Mouse (Mus musculus) liver, embryonic 12.5 days (tissue): ENCODE measurements around the gene Rabggta. TPM values are rescaled to one million over a fixed set of nuclear protein-coding genes. Genes with fewer than 3 reads are reported as not detected.

Source experiments
- ATAC-seq: fragments of 200-750 bp; cut with Nextera tagmentation; 2 replicates; pipeline ENCODE4 v1.8.0; 2017; ENCODE audit warnings: moderate number of reproducible peaks, mild to moderate bottlenecking, moderate library complexity
- H3K27ac ChIP-seq: fragments of 300-500 bp; sonication (generic); 2 replicates; pipeline ENCODE4 v1.5.1; 2016; ENCODE audit warnings: mild to moderate bottlenecking
- H3K27me3 ChIP-seq: fragments of 300-500 bp; sonication (generic); replicated peaks from 2 replicates; pipeline ENCODE4 v1.6.1; 2016; ENCODE audit warnings: mild to moderate bottlenecking, moderate library complexity
- H3K36me3 ChIP-seq: fragments of 300-500 bp; sonication (generic); 2 replicates; pipeline ENCODE4 v1.6.1; 2016; ENCODE audit warnings: mild to moderate bottlenecking, moderate library complexity
- H3K4me1 ChIP-seq: fragments of 300-500 bp; sonication (generic); 2 replicates; pipeline ENCODE4 v1.6.1; 2016
- H3K4me2 ChIP-seq: fragments of 300-500 bp; sonication (generic); 2 replicates; pipeline ENCODE4 v1.6.1; 2016; ENCODE audit warnings: mild to moderate bottlenecking, moderate library complexity
- H3K4me3 ChIP-seq: fragments of 300-500 bp; sonication (generic); 2 replicates; pipeline ENCODE4 v1.5.1; 2016; ENCODE audit warnings: mild to moderate bottlenecking, moderate library complexity
- H3K9ac ChIP-seq: fragments of 300-500 bp; sonication (generic); 2 replicates; pipeline ENCODE4 v1.6.1; 2016; ENCODE audit warnings: mild to moderate bottlenecking, moderate library complexity
- H3K9me3 ChIP-seq: fragments of 300-500 bp; sonication (generic); replicated peaks from 2 replicates; pipeline ENCODE4 v1.6.1; 2016; ENCODE audit warnings: mild to moderate bottlenecking, moderate library complexity
- WGBS: fragments of 180-500 bp; shearing (Covaris S2); methylation state at CpG from one replicate; pipeline ENCODE4 v1.1.7; 2016; ENCODE audit not compliant: insufficient replicate concordance; 5-methylcytosine and 5-hydroxymethylcytosine counted together
- polyA plus RNA-seq: library from polyadenylated mRNA; unstranded; fragments of >200 nt; fragmentation: Nextera tagmentation; extraction: Ambion mirVana; gene quantifications from 2 replicates; pipeline ENCODE4 v1.2.1, GENCODE M21; 2016

The Rabggta gene
- polyA plus RNA-seq, 1 experiment from 2014 or later, result 18.9 TPM

DNA sequence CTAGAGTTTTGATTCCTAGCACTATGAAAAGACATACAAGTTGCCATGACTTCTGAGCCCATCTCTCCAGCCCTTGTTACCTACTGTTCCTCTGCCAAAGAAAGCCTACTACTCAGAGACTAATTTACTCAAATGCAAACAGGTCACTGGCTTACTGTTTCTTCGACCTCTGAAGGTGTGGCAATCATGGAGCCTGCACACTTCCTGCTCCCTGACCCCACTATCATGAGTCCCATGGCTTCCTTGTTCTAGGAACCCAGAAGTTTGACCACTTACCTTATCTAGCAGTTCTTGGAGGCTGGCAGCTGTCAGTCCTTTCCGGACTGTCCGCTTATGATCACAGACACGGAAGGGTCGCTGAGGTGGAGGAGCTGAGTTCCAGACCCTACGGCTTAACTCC is 35.5 kb upstream of the Rabggta start:
- Histone ChIP-seq H3K36me3 (peaks cover 43% of the 10 kb centered on the region), H3K27me3 (peaks cover 19% of the 10 kb centered on the region), H3K4me1 (peaks cover 37% of the 10 kb centered on the region), H3K4me2 (peak overlapping the region; percentile 50), H3K9me3 (no peaks in the 10 kb centered on the region), H3K4me3 (peak overlapping the region; percentile 29), H3K9ac (no peak overlapping the region; the same call in 1 of the 2 replicates), H3K27ac (peak overlapping the region; percentile 66; the same call in 1 of the 2 replicates)
- 21% methylated on average over 6 of the region's 6 CpGs for WGBS
- ATAC-seq, result peak; percentile 18; the same call in 1 of the 2 replicates

DNA sequence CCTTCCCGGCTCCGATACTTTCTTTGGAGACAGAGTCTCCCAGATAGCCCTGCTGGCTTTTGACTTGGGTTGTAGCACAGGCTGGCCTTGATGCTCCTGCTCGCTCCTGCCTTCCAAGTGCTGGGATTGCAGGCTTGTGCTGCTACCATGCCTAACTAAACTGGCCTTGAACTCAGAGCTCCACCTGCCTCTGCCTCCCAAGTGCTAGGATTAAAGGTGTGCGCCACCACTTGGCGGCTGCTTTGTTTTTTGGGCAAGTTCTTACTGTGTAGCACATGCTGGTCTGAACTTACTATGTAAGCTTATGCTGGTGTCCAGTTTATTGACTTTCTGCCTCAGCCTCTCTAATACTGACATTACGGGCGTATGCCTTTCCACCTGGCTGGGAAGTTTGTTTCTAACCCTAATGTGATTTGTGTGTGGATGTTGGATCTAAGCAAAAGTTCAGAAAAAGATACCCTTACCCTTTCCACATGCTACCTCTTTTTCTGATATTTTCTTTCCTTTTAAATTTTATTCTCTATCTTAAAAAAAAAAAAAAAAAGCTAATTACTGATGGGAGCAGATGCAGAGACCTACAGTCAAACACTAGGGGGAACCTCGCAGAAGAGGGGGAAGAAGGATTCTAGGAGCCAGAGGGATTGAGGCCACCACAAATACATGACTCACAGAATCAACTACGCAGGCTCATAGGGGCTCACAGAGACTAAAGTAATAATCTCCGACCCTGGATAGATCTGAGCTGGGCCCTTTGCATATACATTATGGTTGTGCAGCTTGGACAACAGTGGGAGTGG is 25.2 kb upstream of the Rabggta start:
- peaks cover 61% of the 10 kb centered on the region for H3K36me3 ChIP-seq
- no peaks in the 10 kb centered on the region for H3K27me3 ChIP-seq
- peaks cover 38% of the 10 kb centered on the region for H3K4me1 ChIP-seq
- WGBS, result 77% methylated on average over 10 of the region's 10 CpGs
- H3K9me3 ChIP-seq, result no peaks in the 10 kb centered on the region
- H3K27ac ChIP-seq, result no peak overlapping the region; the same call in 1 of the 2 replicates
- peak overlapping the region; percentile 97 for H3K4me2 ChIP-seq
- peak overlapping the region; percentile 89 for H3K9ac ChIP-seq
- ATAC-seq, result no peak
- H3K4me3 ChIP-seq, result peak overlapping the region; percentile 92

DNA sequence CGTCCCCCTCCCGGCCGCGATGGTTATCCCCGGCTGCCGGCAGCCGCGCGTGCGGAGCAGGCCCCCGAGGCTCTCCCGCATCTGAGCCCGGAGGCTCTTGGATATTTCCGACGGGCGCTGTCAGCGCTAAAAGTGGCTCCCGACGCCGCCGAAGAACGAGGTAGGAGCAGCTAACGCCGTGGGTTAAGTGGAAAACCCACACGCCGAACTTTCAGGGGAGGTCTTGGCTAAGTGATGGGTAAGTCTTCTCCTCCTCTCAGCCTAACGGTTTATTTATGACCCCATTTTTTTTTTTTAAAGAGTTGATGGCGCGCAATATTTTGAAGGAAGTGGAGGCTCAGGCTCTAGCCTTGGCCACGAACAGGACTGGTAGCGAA is 23.8 kb upstream of the Rabggta start:
- Histone ChIP-seq H3K9ac (peak overlapping the region; percentile 89), H3K4me3 (peak overlapping the region; percentile 92), H3K27ac (peak overlapping the region; percentile 83), H3K36me3 (peaks cover 53% of the 10 kb centered on the region), H3K9me3 (no peaks in the 10 kb centered on the region), H3K4me2 (peak overlapping the region; percentile 97), H3K4me1 (peaks cover 38% of the 10 kb centered on the region), H3K27me3 (no peaks in the 10 kb centered on the region)
- 2% methylated on average over 31 of the region's 31 CpGs for WGBS
- ATAC-seq, result no peak

DNA sequence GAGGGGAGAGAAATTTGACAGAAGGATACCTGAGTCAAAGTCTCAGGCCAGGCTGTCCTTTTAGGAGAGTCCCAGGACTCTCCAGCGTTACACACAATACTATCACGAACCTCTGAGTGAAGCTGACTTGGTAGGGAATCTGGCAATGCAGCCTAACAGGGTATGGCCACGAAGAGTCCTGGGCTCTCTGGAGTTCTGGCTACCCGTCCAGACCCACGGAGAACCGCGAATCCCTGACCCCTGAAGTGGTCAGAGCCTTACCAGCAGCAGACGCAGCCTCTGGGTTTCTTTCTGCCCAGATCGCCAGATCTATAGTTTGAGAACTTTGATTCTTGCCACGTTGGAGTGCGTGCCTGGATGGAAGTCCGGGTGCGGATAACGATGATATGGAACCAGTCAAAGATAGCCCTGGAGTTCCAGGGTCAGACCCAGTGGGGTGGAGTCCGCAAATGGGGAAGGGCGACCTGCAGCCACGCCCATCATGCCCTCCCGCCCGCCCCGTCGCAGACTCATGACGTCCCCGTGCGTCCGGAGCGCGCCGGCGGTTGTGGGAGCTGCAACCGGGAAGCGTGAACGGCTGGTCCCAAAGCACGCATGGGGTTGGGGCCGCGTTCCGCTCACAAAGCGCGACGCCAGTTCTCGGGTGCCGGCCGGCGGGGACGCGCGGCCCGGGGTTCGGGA is 23.3 kb upstream of the Rabggta start, which contains the start of the genes Dhrs1 and Nop9:
Dhrs1 (minus strand) TSS at position 511 of the 681 bp plus-strand sequence.
Nop9 (plus strand) TSS at position 514 of the 681 bp plus-strand sequence.
- no peaks in the 10 kb centered on the region for H3K9me3 ChIP-seq
- H3K27ac ChIP-seq, result peak within 1 kb of the TSS; percentile 83
- peaks cover 53% of the 10 kb centered on the region for H3K36me3 ChIP-seq
- peak; percentile 87 for ATAC-seq
- peak within 1 kb of the TSS; percentile 97 for H3K4me2 ChIP-seq
- 1% methylated on average over 47 of the region's 48 CpGs for WGBS
- H3K9ac ChIP-seq, result peak within 1 kb of the TSS; percentile 89
- peak within 1 kb of the TSS; percentile 92 for H3K4me3 ChIP-seq
- peaks cover 38% of the 10 kb centered on the region for H3K4me1 ChIP-seq
- H3K27me3 ChIP-seq, result no peaks in the 10 kb centered on the region

DNA sequence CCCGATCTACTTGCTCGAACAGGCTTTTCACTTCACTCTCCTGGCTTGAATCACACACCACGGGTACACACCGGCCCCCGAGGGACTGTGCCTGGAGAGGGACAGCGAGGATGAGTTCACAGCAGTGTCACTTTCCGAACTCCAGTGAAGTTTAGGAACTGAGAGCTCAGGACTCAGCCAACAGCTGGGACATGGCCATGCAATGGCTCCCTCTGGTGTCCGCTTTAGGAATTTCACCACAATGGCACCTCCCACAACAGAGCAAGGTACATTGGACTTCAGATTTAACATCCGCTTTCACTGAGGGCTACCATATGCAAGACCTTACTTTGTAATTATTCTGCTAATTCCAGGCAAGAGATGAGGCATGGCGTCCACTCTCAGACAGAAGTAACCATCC is 21.6 kb upstream of the Rabggta start:
- H3K4me1 ChIP-seq, result peaks cover 38% of the 10 kb centered on the region
- H3K9ac ChIP-seq, result no peak overlapping the region; the same call in 1 of the 2 replicates
- H3K36me3 ChIP-seq, result peaks cover 51% of the 10 kb centered on the region
- whole genome bisulfite sequencing, result 20% methylated on average over 10 of the region's 10 CpGs
- H3K4me3 ChIP-seq, result no peak overlapping the region
- H3K4me2 ChIP-seq, result 0 out of 2 replicates have a peak overlapping the region, but pooled peaks have one; percentile 18
- ATAC-seq, result peak; percentile 50; the same call in 1 of the 2 replicates
- no peak overlapping the region for H3K27ac ChIP-seq
- no peaks in the 10 kb centered on the region for H3K27me3 ChIP-seq
- no peaks in the 10 kb centered on the region for H3K9me3 ChIP-seq

DNA sequence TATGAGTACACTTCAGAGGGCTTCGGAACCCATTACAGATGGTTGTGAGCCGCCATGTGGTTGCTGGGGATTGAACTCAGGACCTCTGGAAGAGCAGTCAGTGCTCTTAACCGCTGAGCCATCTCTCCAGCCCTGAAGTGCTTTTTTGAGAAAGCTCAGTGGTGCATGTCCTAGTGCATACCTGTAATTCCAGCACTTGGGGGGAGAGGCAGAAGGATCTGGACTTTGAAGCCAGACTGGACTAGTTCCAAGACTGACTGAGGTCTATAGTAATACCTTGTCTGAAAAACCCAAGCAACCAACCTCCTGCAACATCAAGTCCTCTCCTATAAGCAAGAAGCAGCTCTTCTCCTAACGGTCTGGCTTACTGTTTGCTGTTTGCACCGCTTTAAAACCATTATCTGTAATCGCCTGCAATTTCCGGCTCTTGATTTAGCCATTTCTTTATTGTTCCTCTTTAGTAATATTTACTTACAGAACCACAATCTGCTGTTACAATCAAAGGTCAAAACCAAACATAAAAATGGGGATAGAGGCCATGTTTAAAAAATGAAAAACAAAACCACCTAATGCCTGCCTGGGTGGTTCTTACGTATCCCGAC is 15.1 kb upstream of the Rabggta start:
- ATAC-seq, result no peak

DNA sequence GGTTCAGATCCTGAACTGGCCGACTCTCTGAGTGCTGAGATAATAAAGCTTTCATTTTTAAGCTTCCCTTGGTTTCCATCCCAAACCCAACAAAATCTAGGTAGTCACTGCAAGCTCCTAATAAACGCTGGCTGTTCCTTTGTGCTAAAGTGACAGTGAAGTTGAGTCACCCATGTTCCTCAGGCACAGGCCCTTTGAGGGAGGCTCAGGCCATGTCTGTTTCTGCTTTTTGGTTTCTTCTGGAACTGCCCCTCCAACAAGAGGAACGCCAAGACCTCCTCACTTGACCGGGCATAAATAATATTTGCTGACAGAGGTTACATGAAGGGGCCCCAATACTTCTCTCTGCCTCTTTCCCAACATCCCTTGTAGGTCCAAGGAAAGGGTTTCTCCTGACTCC is 13.7 kb upstream of the Rabggta start:
- Histone ChIP-seq H3K27me3 (peaks cover 11% of the 10 kb centered on the region), H3K4me3 (no peak overlapping the region)

More for the DNA sequence above, 15.1 kb upstream of the Rabggta start:
- H3K9ac ChIP-seq, result no peak overlapping the region
- no peak overlapping the region for H3K4me2 ChIP-seq
- no peak overlapping the region for H3K4me3 ChIP-seq
- peaks cover 30% of the 10 kb centered on the region for H3K36me3 ChIP-seq
- H3K4me1 ChIP-seq, result no peaks in the 10 kb centered on the region
- no peak overlapping the region for H3K27ac ChIP-seq
- peaks cover 4% of the 10 kb centered on the region; the same call in 1 of the 2 replicates for H3K27me3 ChIP-seq
- no peaks in the 10 kb centered on the region for H3K9me3 ChIP-seq
- WGBS, result 70% methylated on average over 9 of the region's 9 CpGs

DNA sequence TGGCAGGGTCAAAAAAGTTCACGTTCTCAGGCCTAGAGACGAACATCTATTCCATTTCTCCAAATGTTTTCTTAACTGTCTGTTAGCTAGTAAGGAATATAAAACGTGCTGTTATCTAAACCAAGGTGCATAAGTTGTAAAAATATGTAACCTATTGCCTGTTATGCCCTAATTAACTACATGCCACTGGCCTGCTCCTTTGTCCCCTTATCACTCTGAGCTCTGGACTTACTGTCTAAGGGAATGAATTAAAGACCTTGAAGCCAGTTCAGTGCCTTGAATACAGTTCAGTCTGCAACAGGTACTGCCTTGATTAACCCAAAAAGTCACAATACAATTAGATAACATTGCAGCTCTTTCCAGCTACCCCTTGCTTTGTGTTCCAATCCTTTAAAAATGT is 13.3 kb upstream of the Rabggta start:
- ATAC-seq, result no peak
- Histone ChIP-seq H3K4me2 (no peak overlapping the region), H3K4me3 (no peak overlapping the region), H3K36me3 (peaks cover 19% of the 10 kb centered on the region), H3K9ac (no peak overlapping the region), H3K27ac (no peak overlapping the region), H3K4me1 (no peaks in the 10 kb centered on the region), H3K27me3 (peaks cover 15% of the 10 kb centered on the region), H3K9me3 (no peaks in the 10 kb centered on the region)
- 56% methylated on average over 3 of the region's 3 CpGs for WGBS

More for the DNA sequence above, 13.7 kb upstream of the Rabggta start:
- H3K4me2 ChIP-seq, result no peak overlapping the region
- H3K9me3 ChIP-seq, result no peaks in the 10 kb centered on the region
- no peak for ATAC-seq
- H3K36me3 ChIP-seq, result peaks cover 23% of the 10 kb centered on the region
- WGBS, result 63% methylated on average over 4 of the region's 4 CpGs
- H3K4me1 ChIP-seq, result no peaks in the 10 kb centered on the region
- H3K27ac ChIP-seq, result no peak overlapping the region
- no peak overlapping the region for H3K9ac ChIP-seq

DNA sequence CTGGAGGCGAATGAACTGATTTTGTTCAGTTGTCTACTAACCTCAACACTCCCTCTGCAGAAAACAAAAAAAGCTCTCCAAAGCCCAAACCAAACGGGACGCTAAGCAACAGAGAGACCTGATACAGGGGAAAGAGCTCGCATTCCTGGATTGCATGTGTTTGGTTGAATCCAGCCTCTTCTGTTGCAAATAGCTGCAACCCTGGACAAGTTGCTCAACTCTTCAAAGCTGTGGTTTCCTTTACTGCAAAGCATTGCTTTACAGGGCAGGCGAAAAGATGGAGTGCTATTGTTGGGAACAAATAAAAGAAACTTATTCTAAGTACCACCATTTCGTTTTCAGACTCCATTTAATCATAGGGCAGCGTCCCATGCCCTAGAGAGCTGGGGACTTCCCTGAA is 12.8 kb upstream of the Rabggta start:
- WGBS, result 65% methylated on average over 7 of the region's 7 CpGs
- Histone ChIP-seq H3K36me3 (peaks cover 14% of the 10 kb centered on the region; the same call in 1 of the 2 replicates), H3K4me2 (no peak overlapping the region), H3K27me3 (peaks cover 18% of the 10 kb centered on the region), H3K27ac (no peak overlapping the region), H3K9ac (no peak overlapping the region), H3K4me3 (no peak overlapping the region), H3K4me1 (no peaks in the 10 kb centered on the region), H3K9me3 (no peaks in the 10 kb centered on the region)
- no peak for ATAC-seq

DNA sequence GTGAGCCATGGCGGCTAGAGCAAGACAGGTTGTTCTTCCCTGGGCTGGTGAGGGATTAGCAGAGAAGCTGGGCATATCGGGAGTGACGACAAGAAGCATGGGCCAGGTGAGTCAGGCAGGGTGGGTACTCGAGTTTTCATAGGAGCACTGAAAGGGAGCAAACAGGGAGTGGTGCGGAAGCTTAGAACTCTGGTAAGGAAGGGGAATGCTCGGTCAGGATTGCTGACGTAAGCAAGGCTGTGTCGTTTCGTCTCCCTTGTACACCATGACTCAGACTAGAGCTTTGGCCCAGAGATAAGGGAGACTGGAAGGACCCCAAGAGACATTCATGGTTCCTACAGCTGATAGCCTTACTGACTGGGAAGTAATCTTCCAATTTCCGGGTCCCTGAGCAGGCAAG is 11.8 kb upstream of the Rabggta start:
- no peak for ATAC-seq
- WGBS, result 58% methylated on average over 10 of the region's 10 CpGs

DNA sequence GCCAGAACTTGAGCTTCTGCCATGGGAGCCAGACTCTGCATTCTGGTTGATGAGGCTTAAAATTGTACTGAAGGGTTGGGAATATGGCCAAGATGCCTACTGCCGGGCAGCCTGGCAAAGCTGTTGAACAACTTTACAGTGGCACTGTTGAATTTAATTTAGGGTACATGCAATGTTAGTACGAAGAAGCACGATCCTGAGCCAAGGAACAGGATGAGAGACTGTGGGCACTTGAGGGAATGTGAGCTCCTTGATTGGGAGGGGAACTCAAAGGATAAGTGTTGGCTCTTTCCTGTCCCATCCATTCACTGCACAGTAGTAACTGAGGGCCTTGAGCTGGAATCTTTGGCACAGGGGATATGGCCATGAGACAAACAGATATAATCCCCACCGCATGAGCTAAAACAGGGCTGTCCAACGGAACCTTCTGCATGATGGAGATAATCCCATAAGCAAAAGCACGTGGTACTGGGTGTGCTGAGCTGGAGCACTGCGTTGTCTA is 8.5 kb upstream of the Rabggta start:
- H3K4me1 ChIP-seq, result peaks cover 5% of the 10 kb centered on the region; the same call in 1 of the 2 replicates
- peak; percentile 49; the same call in 1 of the 2 replicates for ATAC-seq
- WGBS, result 58% methylated on average over 7 of the region's 7 CpGs
- no peak overlapping the region for H3K4me2 ChIP-seq
- no peaks in the 10 kb centered on the region for H3K9me3 ChIP-seq
- H3K27ac ChIP-seq, result no peak overlapping the region
- H3K36me3 ChIP-seq, result no peaks in the 10 kb centered on the region
- no peak overlapping the region for H3K9ac ChIP-seq
- no peak overlapping the region for H3K4me3 ChIP-seq
- peaks cover 22% of the 10 kb centered on the region for H3K27me3 ChIP-seq

More for the DNA sequence above, 11.8 kb upstream of the Rabggta start:
- Histone ChIP-seq H3K9me3 (no peaks in the 10 kb centered on the region), H3K4me3 (no peak overlapping the region), H3K27ac (no peak overlapping the region), H3K4me1 (peaks cover under 1% of the 10 kb centered on the region; the same call in 1 of the 2 replicates), H3K36me3 (peaks cover 6% of the 10 kb centered on the region; the same call in 1 of the 2 replicates), H3K9ac (no peak overlapping the region), H3K27me3 (peaks cover 18% of the 10 kb centered on the region), H3K4me2 (no peak overlapping the region)
